In the genomic region with DNA sequence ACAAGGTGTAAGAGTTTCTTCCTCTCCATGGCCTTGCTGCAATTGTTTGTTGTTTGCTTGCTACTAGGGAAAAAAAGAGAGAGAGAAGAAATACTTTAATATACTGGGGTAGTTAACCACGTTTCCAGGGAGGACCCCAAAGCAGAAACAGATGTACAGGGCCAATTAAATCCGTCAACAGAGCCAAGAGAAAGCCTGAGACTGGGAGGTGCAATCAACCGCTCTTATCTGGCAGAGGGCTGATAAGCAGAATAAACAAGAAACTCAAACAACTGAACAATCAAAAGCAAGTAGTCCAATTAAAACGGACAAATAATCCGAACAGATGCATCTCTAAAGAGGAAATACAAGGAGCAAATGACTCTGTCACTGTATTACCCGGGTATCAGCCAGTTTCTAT, we compare ENCODE assay signal across 20 mouse cellular contexts.
A peak's percentile ranks its signal among the peaks of the same experiment; 100 is the strongest.
DNase-seq lines count a peak whose midpoint lies in the region; ATAC-seq and TF ChIP-seq lines count a peak whose summit lies in the region.
"Had no signal": no experiment of that assay in that cellular context is flagged by ENCODE, and none has a peak within 500 bp of the region (broad histone marks: within the 10 kb centered on the region; RNA-seq: fewer than 3 reads in every experiment).

No protein-coding gene starts in this region.

- H3K4me2 ChIP-seq in forebrain, embryonic 13.5 days: no peak overlapping the region
- no peak overlapping the region for H3K4me2 ChIP-seq in forebrain, postnatal 0 days (ENCODE audit: low read depth)
- no peak overlapping the region for H3K4me2 ChIP-seq in forebrain, embryonic 15.5 days (replicated peaks)
- H3K4me2 ChIP-seq: embryonic facial prominence, embryonic 13.5 days; heart, embryonic 12.5 days; hindbrain, embryonic 15.5 days had no signal

- H3K4me1 ChIP-seq in forebrain, embryonic 13.5 days: 0 out of 2 replicates have a peak, but pooled peaks cover 7% of the 10 kb centered on the region
- H3K4me1 ChIP-seq in forebrain, postnatal 0 days (ENCODE audit: insufficient read depth): no peaks in the 10 kb centered on the region
- 0 out of 2 replicates have a peak, but pooled peaks cover 4% of the 10 kb centered on the region for H3K4me1 ChIP-seq in forebrain, embryonic 15.5 days
- no peaks in the 10 kb centered on the region for H3K4me1 ChIP-seq in cerebellum, adult 2 months (ENCODE audit: control insufficient read depth, insufficient read depth, low read length)
- H3K4me1 ChIP-seq: hindbrain, embryonic 15.5 days had no signal

- no peak for TF ChIP-seq POLR2A in cerebellum, adult 2 months (IDR thresholded peaks at IDR 0.05; ENCODE audit: borderline replicate concordance, insufficient read depth, low read length)

- no peak overlapping the region for H3K4me3 ChIP-seq in forebrain, embryonic 13.5 days
- H3K4me3 ChIP-seq in forebrain, postnatal 0 days (ENCODE audit: low read depth, low read length): no peak overlapping the region
- no peak overlapping the region for H3K4me3 ChIP-seq in left cerebral cortex, adult 2 months
- no peak overlapping the region for H3K4me3 ChIP-seq in forebrain, embryonic 15.5 days
- H3K4me3 ChIP-seq in cerebellum, adult 2 months (replicated peaks; ENCODE audit: insufficient read depth, low read depth, low read length): no peak overlapping the region
- H3K4me3 ChIP-seq: embryonic facial prominence, embryonic 13.5 days; heart, adult 2 months; heart, embryonic 12.5 days; hindbrain, embryonic 15.5 days had no signal

- H3K9me3 ChIP-seq in forebrain, embryonic 13.5 days (replicated peaks): no peaks in the 10 kb centered on the region
- H3K9me3 ChIP-seq in forebrain, postnatal 0 days (ENCODE audit: low read length): no peaks in the 10 kb centered on the region
- no peaks in the 10 kb centered on the region for H3K9me3 ChIP-seq in forebrain, embryonic 15.5 days
- H3K9me3 ChIP-seq: embryonic facial prominence, embryonic 13.5 days; heart, embryonic 12.5 days; hindbrain, embryonic 15.5 days had no signal

- no peaks in the 10 kb centered on the region for H3K36me3 ChIP-seq in forebrain, embryonic 13.5 days (ENCODE audit: poor library complexity, severe bottlenecking)
- H3K36me3 ChIP-seq in forebrain, postnatal 0 days (ENCODE audit: insufficient read depth): no peaks in the 10 kb centered on the region
- no peaks in the 10 kb centered on the region for H3K36me3 ChIP-seq in forebrain, embryonic 15.5 days
- H3K36me3 ChIP-seq: embryonic facial prominence, embryonic 13.5 days; heart, embryonic 12.5 days; hindbrain, embryonic 15.5 days had no signal

- WGBS in forebrain, embryonic 13.5 days: 42% methylated on average over 6 of the region's 6 CpGs
- WGBS in forebrain, postnatal 0 days: 34% methylated on average over 6 of the region's 6 CpGs
- 28% methylated on average over 6 of the region's 6 CpGs for WGBS in forebrain, embryonic 15.5 days
- WGBS in large intestine, adult 2 months: 22% methylated on average over 6 of the region's 6 CpGs
- WGBS in cerebellum, adult 2 months: 78% methylated on average over 6 of the region's 6 CpGs

- ATAC-seq in forebrain, embryonic 13.5 days: peak; percentile 68; the same call in 1 of the 2 replicates
- no peak for ATAC-seq in forebrain, postnatal 0 days
- ATAC-seq in forebrain, embryonic 15.5 days (replicated peaks): no peak

- no peak overlapping the region for H3K27ac ChIP-seq in forebrain, embryonic 13.5 days
- no peak overlapping the region for H3K27ac ChIP-seq in forebrain, postnatal 0 days (ENCODE audit: low read depth, low read length)
- peak overlapping the region; percentile 56 for H3K27ac ChIP-seq in left cerebral cortex, adult 2 months
- H3K27ac ChIP-seq in forebrain, embryonic 15.5 days (replicated peaks): peak overlapping the region; percentile 7; the same call in 1 of the 2 replicates
- H3K27ac ChIP-seq in cerebellum, adult 2 months (ENCODE audit: insufficient read depth, low read length): no peak overlapping the region
- H3K27ac ChIP-seq: embryonic facial prominence, embryonic 13.5 days; heart, adult 2 months; hindbrain, embryonic 15.5 days had no signal

- no peak overlapping the region for H3K9ac ChIP-seq in forebrain, embryonic 13.5 days
- H3K9ac ChIP-seq in forebrain, postnatal 0 days: no peak overlapping the region
- H3K9ac ChIP-seq in forebrain, embryonic 15.5 days (replicated peaks): no peak overlapping the region
- H3K9ac ChIP-seq: embryonic facial prominence, embryonic 13.5 days; heart, embryonic 12.5 days; hindbrain, embryonic 15.5 days had no signal

- TF ChIP-seq CTCF in forebrain, postnatal 0 days (IDR thresholded peaks at IDR 0.05; ENCODE audit: low read depth): no peak
- no peak for TF ChIP-seq CTCF in left cerebral cortex, adult 2 months (IDR thresholded peaks at IDR 0.05)
- no peak for TF ChIP-seq CTCF in cerebellum, adult 2 months (IDR thresholded peaks at IDR 0.05; ENCODE audit: borderline replicate concordance, insufficient read depth, low read depth, low read length)

- intact Hi-C loops in left cerebral cortex, adult 2 months (cut with DNase I): no loop called here
- intact Hi-C loops in heart, postnatal 36 days (cut with DNase I): no loop called here

- DNase-seq in forebrain, postnatal 0 days: no peak
- no peak for DNase-seq in left cerebral cortex, adult 2 months (ENCODE audit: extremely low spot score in 1 of 2, low spot score in 2 of 2)
- no peak for DNase-seq in left cerebral cortex, adult 9 months (ENCODE audit: low spot score in 2 of 2)
- peak; percentile 16 for DNase-seq in large intestine, adult 2 months (ENCODE audit: low read depth, low spot score)
- DNase-seq in cerebellum, adult 2 months: no peak
- no peak for DNase-seq in heart, postnatal 36 days
- DNase-seq: adrenal gland, adult 2 months; adrenal gland, postnatal 25 days; cerebellum, adult 8-10 months; cerebellum, postnatal 14 days; embryo, embryonic 11 days; gastrocnemius, postnatal 14 days; heart, adult 2 months; kidney, adult 18-20 months had no signal

- H3K27me3 ChIP-seq in forebrain, embryonic 13.5 days: no peaks in the 10 kb centered on the region
- no peaks in the 10 kb centered on the region for H3K27me3 ChIP-seq in forebrain, postnatal 0 days (ENCODE audit: insufficient read depth, low read length)
- no peaks in the 10 kb centered on the region for H3K27me3 ChIP-seq in forebrain, embryonic 15.5 days
- no peaks in the 10 kb centered on the region for H3K27me3 ChIP-seq in cerebellum, adult 2 months (ENCODE audit: control insufficient read depth, insufficient read depth, low read length)
- H3K27me3 ChIP-seq: CH12.LX; embryonic facial prominence, embryonic 13.5 days; heart, embryonic 12.5 days; hindbrain, embryonic 15.5 days had no signal

Comparison
In these comparisons a context has a peak if more than half of its experiments do, and no peak if none do; other contexts are left out.
1. H3K27ac ChIP-seq: peak in left cerebral cortex, adult 2 months (single experiment) and forebrain, embryonic 15.5 days (single experiment); none in forebrain, embryonic 13.5 days (single experiment), forebrain, postnatal 0 days (single experiment) and cerebellum, adult 2 months (single experiment).